Mouse (Mus musculus) left cerebral cortex, adult 2 months (tissue): Measurements from ENCODE around the gene Cbfb. TPM values are rescaled to one million over a fixed set of nuclear protein-coding genes. Genes with fewer than 3 reads are reported as not detected.
A peak's percentile ranks its signal among the peaks of the same experiment; 100 is the strongest.
"Not testable (repeated sequence)": the region's sequence is repeated elsewhere in the genome, so short reads cannot be mapped to it uniquely, and the experiment has no call there.

Experiments used
- DNase-seq, 2 experiments: peaks; one replicate each; pipeline ENCODE4 v3.0.0; 2021 to 2022; ENCODE audit warnings: low spot score in 2 of 2, mixed read lengths in 1 of 2; ENCODE audit errors: extremely low spot score in 1 of 2
- H3K27ac ChIP-seq: fragments of 200-600 bp; 2 replicates; pipeline ENCODE4 v1.8.1; 2022
- H3K4me3 ChIP-seq: fragments of 200-600 bp; 2 replicates; pipeline ENCODE4 v1.8.1; 2022
- CTCF ChIP-seq: fragments of 200-600 bp; IDR thresholded peaks from 2 replicates; pipeline ENCODE4 v1.8.1; 2022; ENCODE audit warnings: antibody characterized with exemption, mild to moderate bottlenecking, moderate library complexity
- intact Hi-C: fragments of 180-260 bp; cut with DNase I; formaldehyde crosslinking; loops from one replicate; pipeline ENCODE4 v1.15.1; 2025
- total RNA-seq, 2 experiments: library from RNA; stranded (reverse); gene quantifications; 2 replicates each; pipeline ENCODE4 v1.2.3; 2021

Gene Cbfb
- total RNA-seq, 2 experiments from 2014 or later = 20.7 to 22.3 TPM

DNA sequence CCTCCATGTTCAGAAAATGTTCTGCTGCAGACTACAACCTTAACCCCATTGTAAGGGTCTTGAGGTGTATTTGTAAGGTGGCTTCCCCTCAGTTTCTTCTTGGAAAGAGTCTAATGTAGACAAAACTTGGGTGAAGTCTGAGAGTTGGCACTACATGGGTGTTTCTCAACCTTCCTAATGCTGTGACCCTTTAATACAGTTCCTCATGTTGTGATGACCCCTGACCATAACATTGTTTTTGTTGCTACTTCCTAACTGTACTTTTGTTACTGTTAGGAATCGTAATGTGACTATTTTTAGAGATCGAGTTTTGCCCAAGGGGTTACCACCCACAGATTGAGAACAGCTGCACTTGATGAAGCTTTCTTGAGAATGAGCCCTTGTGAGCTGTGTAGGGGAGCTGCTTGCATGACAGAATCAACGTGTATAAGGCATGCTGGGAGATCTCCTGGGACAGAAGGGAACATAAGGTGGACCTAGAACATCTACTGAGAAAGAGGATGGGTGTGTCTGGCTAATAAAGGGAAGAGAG lies 9.3 kb upstream of the Cbfb start:
- intact Hi-C loops = no loop called here
- DNase-seq = no peak
- Histone ChIP-seq H3K27ac (no peak overlapping the region), H3K4me3 (no peak overlapping the region)
- TF ChIP-seq CTCF = no peak

DNA sequence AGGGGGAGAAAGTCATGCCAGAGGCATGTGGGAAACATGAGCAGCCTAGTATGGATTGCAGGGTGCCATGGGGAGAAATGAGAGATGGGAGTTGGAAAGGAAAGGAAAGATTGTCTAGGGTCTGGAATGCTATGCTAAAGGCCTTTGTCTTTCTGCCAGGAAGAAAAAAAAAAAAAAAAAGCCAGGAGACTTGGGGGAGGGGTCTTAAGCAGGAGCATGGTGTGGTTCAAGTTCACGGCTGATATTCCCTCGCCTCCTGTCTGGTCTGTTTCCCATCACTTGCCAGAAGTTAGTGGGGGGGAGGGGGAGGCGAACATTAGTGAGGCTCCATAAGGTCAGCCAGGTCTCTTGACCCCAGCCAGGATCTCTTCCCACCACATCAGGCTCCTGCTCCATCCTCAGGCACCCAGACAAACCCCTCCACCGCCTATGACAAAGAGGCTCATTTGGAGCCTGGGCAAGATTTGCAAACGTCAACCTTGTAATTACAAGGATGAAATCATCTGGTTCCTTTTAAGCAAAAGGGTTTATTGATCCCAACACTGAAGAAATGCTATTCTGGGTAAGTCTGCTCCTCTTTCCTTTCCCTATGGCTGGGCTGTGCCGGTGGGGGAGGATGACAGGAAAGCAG lies 6.1 kb upstream of the Cbfb start:
- no peak for TF ChIP-seq CTCF
- intact Hi-C loops = no loop called here
- no peak overlapping the region for H3K4me3 ChIP-seq
- H3K27ac ChIP-seq = no peak overlapping the region
- DNase-seq = no peak

DNA sequence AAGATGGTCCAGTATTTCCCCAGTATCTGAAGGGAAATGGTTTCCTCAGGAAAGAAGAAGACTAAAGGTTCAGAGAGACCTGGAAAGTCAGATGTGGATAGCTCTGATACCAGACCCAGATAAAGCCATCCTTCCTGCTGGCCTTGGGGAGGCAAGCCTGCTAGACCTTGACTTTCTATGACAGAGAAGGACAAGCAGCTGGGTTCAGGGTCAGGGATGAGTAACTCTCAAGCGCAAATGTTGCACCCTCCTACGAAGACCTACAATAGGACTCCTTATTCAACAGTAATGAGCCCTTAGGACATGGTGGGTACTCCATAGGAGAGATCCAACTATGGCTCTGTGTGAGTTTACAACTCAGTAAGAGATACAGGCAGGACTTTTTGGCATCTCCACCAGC lies 5.3 kb upstream of the Cbfb start:
- intact Hi-C loops = no loop called here
- no peak overlapping the region for H3K4me3 ChIP-seq
- no peak for DNase-seq

DNA sequence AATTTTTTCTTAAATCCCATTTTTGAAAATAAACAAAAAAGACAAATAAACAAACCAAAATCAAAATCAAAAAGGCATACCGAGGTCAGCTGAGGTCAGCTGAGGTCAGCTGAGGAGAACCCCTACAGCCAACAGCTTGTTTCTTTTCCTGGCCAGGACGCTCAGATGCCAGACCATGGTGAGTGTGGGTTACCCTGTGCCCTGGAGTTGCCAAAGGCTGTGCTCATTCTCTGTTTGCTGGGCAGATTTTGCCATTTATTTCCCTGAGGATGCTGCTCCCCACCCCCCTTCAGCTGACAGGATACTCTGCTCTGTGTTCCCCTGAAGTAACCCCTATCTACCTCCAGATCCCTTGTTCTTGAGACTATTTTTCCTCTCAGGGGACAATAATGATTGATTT lies 3.4 kb upstream of the Cbfb start:
- intact Hi-C loops = no loop called here
- DNase-seq = no peak
- H3K27ac ChIP-seq = no peak overlapping the region
- no peak overlapping the region for H3K4me3 ChIP-seq
- TF ChIP-seq CTCF = no peak

More for the DNA sequence above, 5.3 kb upstream of the Cbfb start:
- H3K27ac ChIP-seq = no peak overlapping the region
- no peak for TF ChIP-seq CTCF

DNA sequence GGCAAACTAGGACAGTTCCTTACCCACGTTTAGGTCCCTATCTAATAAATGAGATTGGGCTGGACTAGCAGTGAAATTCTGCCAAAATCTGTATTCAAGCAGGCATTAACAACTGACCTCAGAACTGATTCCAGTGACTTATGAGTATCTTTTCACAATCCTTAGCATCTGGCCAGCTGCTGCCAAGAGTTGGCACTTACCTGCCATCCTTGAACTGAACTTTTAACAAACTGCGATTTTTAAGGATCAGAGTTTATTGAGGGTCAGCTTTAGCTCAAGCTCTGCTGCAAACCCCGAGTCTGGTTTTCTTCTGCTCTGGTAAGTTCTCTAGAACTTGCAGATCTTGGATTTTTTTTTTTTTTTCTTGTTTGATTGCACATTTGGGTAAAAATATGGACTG lies 892 bp upstream of the Cbfb start:
- no peak for DNase-seq
- intact Hi-C loops = no loop called here
- Histone ChIP-seq H3K27ac (no peak overlapping the region), H3K4me3 (no peak overlapping the region)
- no peak for TF ChIP-seq CTCF

DNA sequence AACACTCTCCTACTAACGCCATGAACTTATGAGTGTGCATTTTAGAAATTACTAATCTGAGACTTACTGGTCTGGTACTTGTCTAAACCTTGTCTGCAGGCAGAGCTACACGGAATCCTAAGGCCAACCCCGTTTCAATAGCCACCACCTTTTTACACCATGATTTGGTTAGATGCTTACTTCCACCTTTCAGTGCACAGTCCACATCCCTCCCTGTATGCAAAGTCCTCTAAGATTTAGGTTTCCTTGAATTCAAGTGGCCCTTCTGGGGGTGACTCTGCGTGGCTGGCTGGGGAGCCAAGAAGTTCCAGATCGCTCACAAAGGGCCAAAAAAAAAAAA lies 463 bp upstream of the Cbfb start:
- peak overlapping the region; percentile 70; the same call in 1 of the 2 replicates for H3K27ac ChIP-seq
- intact Hi-C loops = loop anchor here (5.0 kb wide), 1 partner anchor 52 kb away; no protein-coding TSS in a partner anchor
- peak overlapping the region; percentile 85 for H3K4me3 ChIP-seq
- DNase-seq = no peak
- TF ChIP-seq CTCF = no peak

DNA sequence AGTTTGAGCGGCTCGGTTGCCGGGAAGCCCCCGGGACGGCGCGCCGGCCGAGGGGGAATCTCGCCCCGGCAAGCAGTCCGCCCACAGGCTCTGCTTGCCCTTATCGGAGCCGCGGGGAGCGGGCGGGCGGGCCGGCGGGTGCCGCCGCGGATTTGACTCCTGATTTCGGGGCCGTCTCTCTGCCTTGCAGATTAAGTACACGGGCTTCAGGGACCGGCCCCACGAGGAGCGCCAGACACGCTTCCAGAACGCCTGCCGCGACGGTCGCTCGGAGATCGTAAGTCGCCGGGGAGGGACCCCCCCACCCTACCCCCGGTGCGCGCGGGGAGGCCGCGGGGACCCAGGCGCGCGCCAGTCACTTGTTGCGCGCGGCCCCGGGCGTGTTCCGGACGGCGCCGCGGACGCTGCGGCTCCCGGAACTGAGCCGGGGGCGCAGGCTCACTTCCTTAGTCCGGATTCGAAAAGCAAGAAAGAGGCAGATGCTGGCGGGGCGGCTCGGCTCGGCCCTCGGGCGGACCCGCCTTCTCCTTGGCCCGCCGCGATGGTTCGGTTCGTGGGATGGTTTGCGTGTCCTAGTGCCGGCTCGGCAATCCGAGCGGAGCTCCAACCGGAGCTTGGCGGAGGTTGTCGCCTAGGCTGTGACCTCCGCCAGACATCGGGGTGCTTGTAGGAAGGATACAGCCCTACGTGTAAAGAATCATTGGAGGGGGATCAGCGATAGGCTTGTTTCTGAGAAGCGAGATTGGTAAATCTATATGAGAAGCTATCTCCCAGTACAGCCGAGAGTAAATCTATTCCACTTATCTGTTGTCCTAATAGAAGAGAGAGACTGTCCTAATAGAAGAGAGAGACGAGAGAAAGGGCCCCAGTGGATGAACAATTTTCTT lies 885 bp downstream of the Cbfb start:
- intact Hi-C loops = loop anchor here (5.0 kb wide), 1 partner anchor 51 kb away; no protein-coding TSS in a partner anchor
- peak overlapping the region; percentile 85 for H3K4me3 ChIP-seq
- DNase-seq = peak; percentile 51 to 61
- no peak for TF ChIP-seq CTCF
- H3K27ac ChIP-seq = peak overlapping the region; percentile 82

DNA sequence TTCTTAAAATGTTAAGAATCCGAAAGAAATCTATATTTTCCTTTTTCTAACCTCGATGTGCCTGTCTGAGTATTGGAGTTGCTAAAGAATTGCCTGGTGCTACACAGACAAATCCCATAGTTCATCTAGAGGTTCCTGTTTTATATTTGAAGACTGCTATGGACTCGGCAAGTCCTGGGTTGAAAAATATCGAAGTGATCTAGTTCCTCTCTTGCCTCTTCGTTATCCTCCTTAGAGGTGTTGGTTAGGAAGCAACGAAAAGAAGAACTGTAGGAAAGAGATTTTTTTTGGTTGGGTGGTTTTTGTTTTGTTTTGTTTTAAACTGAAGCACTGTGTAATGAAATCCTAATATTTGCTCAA lies 1.5 kb downstream of the Cbfb start:
- intact Hi-C loops = loop anchor here (5.0 kb wide), 1 partner anchor 50 kb away; no protein-coding TSS in a partner anchor
- TF ChIP-seq CTCF = no peak
- DNase-seq = no peak
- H3K4me3 ChIP-seq = peak overlapping the region; percentile 85
- H3K27ac ChIP-seq = no peak overlapping the region

DNA sequence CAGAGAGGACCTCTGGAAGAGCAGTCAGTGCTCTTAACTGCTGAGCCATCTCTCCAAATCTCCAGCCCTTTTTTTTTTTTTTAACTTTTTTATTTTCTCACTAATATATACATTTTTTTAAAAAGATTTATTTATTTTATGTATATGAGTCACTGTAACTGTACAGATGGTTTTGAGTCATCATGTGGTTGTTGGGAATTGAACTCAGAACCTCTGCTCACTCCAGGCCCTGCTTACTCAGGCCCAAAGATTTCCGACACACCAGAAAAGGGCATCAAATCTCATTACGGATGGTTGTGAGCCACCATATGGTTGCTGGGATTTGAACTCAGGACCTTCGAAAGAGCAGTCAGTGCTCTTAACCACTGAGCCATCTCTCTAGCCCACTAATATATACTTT lies 4.8 kb downstream of the Cbfb start:
- H3K27ac ChIP-seq, DNase-seq, H3K4me3 ChIP-seq, intact Hi-C loops: not testable (repeated sequence)

DNA sequence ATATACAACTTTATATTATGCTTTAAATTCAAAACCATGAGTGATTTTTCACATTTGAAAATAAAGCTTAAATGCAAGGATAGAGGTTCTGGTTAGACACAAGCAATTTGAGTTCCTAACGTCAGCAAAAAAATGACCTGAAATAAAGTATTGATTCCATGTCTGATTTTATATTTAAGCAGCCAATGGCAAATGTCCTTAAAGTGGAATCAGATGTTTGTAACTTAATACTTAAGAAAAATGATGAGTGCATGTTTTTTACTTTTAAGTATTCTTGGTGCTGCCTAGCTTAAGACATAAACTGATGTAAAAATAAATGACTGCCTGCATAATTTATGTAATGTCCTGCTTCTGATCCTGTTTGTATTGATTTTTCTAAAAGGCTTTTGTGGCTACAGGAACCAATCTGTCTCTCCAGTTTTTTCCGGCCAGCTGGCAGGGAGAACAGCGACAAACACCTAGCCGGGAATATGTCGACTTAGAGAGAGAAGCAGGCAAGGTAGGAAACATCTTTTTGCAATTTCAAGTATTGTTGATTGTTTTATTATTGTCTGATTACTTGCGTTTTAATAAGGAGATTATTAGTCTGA lies 7.8 kb downstream of the Cbfb start:
- no peak for DNase-seq
- no peak overlapping the region for H3K4me3 ChIP-seq
- TF ChIP-seq CTCF = no peak
- no peak overlapping the region for H3K27ac ChIP-seq
- intact Hi-C loops = no loop called here

DNA sequence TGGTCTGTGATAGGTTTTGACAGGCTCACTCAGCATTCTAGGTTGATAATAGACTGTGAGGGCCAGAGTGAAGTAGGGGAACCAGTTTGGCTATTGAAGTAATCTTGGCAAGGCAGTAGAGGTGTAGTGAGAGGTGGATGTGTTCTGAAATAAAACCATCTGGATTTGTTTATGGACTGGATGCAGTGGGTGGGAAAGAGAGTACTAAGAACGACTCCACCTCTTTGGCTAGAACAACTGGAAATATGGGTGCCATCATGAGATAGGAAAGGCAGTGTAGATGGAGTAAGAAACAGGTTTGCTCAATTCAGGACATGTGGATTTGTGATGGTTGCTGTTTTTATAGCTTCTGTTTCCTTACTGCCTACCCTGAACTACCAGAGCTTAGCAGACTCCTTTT lies 11.7 kb downstream of the Cbfb start:
- Histone ChIP-seq H3K4me3 (no peak overlapping the region), H3K27ac (no peak overlapping the region)
- no peak for TF ChIP-seq CTCF
- no peak for DNase-seq
- intact Hi-C loops = no loop called here

DNA sequence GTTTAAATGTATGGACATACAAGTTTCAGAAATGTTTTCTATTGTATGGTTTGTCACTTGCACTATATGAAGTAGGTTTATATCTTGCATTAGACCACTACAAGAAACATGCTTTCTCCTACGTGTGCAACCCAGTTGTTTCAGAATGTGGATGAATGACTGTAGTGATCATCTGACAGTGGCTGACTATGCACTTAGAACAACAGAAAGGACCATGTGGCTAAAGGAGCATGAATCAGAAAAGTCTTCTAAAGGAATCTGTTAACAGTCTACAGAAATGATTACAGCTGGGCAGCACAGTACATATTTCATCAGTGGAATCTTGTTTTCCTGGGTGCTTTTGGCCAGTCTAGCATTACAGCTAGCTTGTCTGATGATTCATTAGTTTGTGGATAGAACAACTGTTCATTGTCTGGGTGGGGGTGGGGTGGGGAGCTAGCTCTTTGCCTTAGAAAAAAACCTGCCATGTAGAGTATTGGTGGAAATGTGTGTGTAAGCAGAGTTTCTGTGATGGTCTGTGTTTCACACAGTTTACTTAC lies 16.1 kb downstream of the Cbfb start:
- H3K4me3 ChIP-seq = no peak overlapping the region
- intact Hi-C loops = no loop called here
- H3K27ac ChIP-seq = no peak overlapping the region
- no peak for TF ChIP-seq CTCF
- no peak for DNase-seq
